Mouse (Mus musculus) left cerebral cortex, adult 18-20 months (tissue): Measurements from ENCODE around the gene Jph4. TPM values are rescaled to one million over a fixed set of nuclear protein-coding genes. Genes with fewer than 3 reads are reported as not detected.

ENCODE experiments used
- DNase-seq, 2 experiments: peaks; one replicate each; pipeline ENCODE4 v3.0.0; 2021 to 2022; ENCODE audit warnings: low spot score in 2 of 2, mixed read lengths in 1 of 2
- long read RNA-seq, 2 experiments: library from polyadenylated mRNA; stranded (forward); transcript quantifications; one replicate each; pipeline ENCODE4 v2.0.0; 2021
- total RNA-seq, 2 experiments: library from RNA; stranded (reverse); gene quantifications; 2 replicates each; pipeline ENCODE4 v1.2.3; 2021

Jph4 gene
- total RNA-seq: 100 to 1,000 TPM; 279 to 305 TPM
- long read RNA-seq, experiment 1, full-length matches to known transcripts: 116 of 226 reads
- long read RNA-seq, experiment 1, partial matches to known transcripts: 88 of 226 reads
- long read RNA-seq, experiment 1, other reads (novel, unspliced or antisense): 22 of 226 reads
- long read RNA-seq, experiment 2, full-length matches to known transcripts: 42 of 139 reads
- long read RNA-seq, experiment 2, partial matches to known transcripts: 73 of 139 reads
- long read RNA-seq, experiment 2, other reads (novel, unspliced or antisense): 24 of 139 reads

DNA sequence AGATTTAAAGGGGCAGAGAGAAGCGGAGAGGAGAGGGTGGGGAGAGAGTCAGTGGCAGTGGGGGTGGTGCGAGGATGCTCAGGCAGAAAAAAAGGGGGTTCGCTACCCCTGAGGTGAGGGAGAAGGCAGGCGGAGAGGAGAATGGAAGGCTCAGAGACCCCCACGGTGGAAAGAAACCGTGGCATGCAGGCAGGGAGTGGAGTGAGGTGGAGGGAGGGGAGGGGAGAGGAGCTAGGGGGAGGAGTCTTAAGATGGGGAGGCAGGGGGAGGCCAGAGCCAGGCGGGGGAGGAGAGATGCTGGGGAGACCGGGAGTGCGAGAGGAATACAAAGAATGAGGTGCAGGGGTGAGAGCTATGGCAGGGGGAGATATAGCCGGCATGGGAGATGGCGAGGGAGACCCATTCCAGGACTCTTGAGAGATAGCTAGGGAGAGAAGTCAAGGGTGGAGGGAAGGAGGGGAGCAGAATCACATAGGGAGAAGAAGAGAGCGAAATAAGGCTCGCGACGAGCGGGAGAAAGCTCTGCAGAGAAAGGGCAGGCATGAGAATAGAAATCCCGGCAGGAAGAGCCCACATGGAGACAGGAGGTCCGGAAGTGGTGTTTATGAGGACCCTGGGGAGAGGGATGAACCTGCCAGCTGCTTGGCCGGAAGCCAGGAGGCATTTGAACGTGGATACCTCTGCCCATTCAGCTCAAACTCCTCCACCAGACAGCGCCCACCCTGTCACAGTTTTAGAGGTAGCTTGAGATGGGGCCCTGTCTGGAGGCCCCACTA is at the start of gene Jph4:
Gene Jph4 (minus strand): TSS at position 511 of the 776 bp plus-strand sequence.
- DNase-seq: peak; percentile 68 to 77

DNA sequence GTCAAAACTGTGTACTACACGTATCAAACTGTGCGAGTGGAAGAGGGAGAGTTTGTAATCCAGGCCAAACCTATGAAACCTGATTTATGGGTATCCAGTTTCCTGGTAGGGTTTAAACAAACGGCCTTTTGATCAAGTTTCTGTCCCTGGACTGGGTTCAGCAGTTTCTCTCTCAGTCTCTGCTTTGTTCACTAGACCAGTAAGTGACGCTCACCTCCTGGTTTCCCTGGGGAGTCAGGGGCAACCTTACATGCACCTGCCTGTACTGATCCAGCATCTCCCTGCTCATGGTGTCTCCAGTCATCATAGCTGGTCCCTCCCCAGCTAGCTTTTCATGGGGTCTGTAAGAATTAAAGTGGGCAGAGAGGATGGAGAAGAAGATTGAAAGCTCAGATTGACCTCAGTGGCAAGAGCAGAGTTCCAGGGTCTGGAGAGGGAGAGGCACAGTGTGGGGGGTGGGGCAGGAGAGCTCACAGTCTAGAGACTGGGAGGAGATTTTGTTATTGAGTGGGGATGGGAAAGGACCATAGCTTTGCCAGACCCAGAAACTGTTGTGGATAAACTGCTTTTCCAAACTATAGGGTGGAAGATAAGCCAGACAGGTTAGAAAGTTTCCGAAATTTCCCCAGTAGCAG is 47.6 kb upstream of the Jph4 start:
- no peak for DNase-seq

DNA sequence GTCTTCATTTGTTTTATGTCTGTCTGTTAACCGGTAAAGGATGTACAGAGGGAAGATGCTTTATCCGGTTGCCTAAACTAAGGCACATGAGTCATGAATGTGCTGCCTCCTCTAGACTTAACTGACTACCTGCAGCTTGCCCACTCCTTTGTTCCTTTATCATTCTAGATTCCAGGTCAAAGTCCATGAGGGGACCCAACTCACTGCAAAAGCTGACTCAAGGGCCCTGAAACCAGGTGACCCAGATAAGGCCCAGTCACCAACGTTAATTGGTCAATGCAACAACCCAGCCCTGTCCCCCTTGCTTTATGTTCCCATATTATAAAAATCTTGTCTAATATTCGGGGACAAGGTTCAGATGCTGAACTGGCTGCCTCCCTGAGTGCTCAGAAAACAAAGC is 45.4 kb upstream of the Jph4 start:
- DNase-seq: no peak

DNA sequence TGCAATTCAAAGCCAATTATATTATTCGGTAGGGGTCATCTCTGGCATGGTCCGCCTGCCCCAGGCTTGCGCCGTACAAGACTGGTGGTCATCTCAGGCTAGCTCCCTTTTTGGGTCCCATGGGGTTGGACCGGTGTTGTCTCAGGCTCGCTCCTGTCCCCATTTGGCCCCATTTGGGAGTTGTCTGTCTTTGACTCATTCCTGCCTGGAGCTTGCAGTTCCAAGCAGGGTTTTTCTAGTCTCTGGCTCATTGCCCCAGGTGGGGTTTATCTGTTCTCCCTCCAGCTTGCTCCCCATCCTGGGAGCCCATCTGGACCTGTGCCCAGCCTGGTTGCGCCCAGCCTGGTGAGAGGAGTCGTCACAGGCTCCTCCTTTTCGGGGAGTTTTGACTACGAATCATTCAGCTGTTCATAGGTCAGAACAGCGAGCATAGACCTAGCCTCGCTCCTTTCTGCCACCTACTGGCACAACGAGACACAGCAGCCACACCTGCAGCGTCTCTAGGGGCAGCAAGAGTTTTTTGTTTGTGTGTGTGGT is 44.4 kb upstream of the Jph4 start:
- peak; percentile 80 for DNase-seq

DNA sequence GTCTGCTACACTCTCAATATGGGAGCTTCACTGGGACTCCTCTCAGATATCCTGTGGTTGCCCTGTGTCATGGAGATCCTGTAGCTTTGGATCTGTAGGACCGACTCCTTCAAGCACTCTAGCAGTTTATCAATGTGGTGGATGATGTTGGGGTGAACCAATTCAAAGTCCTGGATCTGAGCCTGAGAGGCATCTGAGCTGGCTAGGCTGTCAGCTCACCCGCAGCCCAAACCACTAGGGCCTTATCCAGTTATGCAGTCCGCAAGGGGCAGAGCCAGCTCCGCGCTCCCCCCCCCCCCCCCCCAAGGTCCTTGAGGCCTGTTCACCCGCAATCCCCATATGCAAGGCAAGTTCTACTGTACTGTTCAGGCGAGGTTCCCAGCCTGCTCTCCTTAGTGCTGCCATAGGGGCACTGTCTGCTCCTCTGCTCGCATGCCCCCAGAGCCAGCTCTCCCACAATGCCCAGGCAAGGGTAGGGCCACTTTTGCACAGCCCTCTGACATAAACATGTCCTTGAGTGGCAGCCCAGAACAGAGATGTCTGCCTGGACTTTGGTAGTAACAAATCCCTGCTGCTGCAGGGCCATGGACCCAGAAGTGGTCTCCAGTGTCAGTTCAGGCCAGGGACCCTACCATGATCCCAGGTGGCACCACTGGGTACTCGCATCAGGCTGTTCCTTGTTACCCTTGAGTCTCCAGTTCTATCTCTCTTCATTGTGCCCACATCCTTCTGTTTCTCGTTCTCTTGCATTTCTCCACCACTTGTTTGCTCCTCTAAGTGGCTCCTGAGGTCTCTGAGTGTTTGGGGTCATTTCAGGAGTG is 43.7 kb upstream of the Jph4 start:
- DNase-seq: no peak

DNA sequence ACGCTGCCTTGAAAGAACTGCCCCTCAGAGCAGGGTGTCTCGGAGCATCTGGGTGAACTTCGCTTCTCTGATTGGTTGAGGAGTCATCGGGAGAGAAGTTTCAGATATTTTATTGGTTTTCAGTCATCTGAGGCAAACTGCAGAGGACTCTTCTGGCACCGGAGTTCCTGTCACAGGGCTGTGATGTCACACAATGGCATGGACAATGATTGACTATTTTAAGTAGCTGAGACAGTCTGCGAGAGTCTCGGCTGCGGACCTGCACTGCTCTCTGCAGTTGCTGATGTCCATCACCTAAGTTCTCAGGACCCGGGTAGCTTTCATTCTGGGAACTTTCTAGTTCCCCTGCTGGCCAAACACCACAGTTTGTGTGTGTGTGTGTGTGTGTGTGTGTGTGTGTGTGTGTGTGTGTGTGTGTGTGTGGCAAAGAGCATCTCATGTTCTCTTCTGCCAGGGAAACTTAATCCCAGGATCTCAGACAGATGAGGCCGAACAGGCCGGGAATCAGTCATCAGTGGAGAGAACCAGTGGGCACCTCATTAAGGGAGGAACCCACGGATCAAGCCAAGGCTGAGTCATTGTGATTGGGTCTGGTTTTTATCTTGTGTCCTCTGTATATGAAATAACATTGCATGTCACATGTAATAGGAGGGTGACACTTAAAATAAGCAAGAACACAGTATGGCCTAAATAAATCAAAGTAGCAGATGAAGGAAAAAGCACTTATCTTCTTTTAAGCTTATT is 40.8 kb upstream of the Jph4 start:
- no peak for DNase-seq

DNA sequence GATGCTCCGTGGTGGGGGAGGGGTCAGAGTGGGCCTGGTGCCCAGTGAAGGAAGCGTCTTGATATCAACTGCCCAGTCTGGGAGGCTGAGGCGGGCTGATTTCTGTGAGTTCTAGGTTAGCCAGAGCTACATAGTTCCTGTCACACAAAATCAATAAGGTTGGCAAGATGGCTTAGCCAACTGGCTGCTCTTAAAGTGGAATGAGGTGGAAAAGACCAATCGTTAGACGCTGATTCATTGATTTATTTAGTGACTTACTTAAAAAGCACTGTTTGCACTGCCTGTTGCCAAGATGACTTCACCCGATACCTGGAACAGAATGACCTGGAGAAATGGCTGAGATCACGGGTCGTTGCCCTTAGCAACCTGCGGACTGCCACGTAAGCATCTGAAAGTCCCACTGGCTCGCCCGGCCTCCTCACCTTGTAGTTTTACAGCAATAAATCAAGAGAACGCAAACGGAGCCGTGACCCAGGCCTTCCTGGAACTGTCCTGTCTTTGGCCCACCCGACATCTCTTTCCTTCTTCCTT is 36.3 kb upstream of the Jph4 start:
- DNase-seq: no peak

DNA sequence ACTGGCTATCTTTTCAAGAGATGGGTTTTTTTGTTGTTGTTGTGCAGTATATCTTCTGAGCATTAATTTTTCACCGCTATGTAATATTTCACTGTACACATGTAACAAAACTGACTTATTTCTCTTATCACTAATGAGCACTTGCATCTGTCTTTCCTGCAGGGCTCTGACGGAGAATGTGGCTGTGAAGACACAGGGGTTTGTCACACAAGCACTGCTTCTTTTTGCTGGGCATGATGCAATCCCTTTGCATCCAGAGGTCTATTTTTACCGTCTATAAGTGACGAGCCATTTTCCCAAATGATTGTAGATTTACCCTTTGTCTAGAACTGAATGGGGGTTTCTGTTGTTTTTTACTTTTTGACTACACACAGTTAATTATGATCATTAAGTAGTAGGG is 35.4 kb upstream of the Jph4 start:
- DNase-seq: no peak

DNA sequence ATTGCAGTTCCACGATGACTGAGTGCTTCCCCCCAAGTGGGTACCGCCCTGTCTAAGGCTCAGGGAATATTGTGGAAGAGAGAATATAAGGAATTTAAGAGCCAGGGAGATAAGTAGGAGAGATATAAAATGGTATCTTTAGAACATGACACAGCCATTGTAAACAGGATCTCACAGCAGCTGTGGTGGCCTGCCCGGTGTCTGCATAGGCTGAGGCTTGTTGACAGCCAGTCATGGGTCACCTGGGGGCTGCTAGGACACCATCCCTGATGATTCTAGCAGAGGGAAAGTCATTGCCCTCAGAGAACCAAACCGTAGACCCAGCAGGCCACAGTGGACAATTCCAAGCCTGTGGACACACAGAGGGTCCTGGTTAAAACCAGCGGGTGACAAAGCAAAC is 34.2 kb upstream of the Jph4 start:
- no peak for DNase-seq

DNA sequence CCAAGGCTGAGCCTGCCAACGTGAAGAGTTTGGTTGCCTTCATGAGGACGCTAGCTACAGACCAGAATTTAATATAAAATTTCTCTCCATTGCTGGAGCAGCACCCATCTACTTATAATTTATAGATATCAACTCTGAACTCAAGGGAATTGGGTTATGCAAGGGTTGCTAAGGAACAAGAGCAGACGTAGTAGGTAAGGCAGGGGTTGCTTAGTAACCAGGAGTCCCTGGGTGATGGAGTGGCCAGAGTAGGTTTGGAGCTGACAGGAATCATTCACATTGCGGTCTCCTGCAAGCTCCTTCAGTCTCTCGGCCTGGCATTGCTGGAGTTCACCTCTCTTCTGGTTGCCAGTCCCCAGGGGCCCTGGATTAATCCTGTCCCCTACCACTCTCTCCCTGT is 32.3 kb upstream of the Jph4 start:
- no peak for DNase-seq

DNA sequence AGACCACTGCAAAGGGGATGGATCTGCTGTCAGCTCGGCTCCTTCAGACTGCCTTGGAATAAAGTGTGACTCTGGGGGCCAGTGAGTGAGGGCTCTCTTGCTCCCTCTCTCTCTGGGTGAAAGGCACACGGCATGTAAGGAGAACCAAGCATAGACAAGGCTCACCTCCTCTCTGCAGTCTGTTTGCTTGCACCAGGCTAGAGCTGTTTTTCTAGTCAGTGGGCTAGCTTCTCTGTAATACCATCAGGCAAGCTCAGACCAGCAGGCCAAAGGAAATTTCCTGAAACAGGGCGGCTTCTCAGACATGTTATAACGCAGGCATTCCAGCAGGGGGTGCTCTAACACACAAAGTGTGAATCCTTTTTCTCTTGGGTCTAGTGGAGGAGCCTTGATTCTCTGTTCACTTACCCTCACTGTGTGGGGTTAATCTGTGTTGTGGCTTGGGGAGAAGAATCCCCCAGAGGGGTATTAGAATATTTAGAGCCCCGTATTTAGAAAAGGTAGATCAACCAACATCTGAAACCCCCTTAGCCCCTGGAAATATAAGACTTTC is 31.7 kb upstream of the Jph4 start:
- DNase-seq: peak; percentile 77 to 81

DNA sequence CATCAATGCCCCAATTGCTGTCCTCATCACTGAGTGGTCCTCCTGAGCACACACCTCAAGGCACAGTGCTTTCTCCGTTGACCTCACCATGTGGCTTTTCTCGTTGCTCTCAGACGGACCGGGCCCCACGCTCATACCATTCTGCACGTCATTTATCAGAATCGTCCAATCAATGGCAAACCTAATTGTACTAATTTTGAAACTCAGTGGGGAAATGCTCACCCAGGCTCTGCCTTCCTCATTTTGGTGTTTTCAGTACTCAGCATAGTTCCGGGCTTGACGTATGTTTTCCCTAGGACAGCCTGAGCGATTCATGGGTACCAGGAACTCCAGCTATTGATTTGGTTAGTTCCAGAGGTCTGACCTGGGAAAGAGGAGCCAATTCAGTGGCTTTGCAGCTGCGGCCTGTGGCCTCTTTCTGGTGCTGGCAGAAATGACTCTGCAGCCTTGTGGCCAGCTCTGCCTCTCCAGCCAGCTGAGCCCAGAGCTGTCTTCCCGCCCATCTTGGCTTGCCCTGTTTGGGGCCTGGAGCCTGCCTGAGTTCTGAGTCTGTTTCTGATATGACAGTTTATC is 30.2 kb upstream of the Jph4 start:
- DNase-seq: no peak

DNA sequence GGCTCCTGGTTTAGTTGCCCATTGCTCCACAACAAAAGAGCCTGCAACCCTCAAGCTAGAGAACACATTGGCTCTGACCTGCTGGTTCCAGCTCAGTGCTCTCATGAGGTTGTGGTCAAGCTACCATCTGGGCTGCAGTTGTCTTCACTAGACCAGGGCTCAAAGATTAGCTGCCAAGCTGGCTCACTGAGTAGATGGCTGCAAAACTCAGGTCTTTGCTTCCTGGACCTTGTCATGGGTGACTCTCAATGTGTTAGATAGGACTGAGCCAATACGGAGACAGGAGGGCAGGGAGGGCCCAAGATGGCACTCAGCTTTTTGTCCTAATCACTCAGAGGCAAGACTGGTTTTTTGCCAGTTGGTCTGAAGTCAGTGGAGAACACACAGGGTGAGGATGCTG is 29.6 kb upstream of the Jph4 start:
- DNase-seq: no peak

DNA sequence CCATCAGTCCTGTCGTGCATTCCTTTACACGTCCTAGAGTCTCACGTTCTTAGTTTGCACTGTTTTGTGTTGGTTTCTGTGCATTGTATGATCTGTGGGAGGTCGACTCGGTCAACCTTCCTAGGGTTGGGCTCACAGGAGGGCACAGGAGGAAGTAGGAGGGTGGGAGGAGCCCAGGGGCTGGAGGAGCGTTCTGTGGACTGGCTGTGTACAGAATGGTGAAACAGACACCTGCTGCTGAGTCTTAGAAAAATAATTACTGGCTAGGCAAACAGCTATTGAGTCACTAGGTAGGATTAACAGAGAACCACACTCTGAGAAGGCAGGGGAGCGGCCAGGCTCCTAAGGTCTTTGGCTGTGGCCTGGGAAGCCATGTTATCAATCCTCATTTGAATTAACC is 22.6 kb upstream of the Jph4 start:
- no peak for DNase-seq

DNA sequence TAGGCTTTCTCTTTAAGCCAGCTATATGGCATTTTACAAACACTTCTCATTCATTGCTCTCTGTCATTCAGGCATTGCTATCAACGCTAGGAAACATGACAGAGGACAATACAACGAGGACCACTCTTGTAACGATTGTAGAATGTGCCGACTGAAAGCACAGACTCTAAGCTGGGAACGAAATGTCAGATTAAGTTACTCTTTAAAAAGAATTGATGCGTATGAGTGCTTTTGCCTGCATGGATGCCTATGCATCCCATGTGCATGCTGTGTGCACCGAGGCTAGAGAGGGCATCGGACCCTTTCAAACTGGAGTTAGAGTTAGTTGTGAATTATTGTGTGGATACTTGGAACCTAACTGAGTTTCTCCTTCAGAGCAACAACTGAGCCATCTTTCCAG is 18.9 kb upstream of the Jph4 start:
- DNase-seq: no peak

DNA sequence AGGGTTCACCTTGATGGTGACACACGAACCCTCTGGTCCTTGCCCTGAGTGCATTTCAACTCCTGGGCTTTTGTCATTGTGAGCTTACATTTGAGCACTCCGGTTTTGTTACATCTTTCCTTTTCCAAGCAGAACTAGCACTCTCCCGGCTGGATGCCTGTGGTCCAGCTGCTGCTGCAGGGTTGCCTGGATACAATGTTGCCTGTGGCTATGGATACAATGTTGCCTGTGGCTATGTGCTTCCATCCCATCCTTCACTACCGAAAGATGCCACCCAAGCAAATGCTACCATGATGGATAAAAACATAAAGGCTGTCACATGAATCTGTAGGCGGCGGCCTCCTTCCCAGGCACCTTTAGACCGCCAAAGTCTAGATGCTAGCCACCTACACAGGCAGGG is 9.8 kb upstream of the Jph4 start:
- peak in 1 of 2 experiments; percentile 45 for DNase-seq

DNA sequence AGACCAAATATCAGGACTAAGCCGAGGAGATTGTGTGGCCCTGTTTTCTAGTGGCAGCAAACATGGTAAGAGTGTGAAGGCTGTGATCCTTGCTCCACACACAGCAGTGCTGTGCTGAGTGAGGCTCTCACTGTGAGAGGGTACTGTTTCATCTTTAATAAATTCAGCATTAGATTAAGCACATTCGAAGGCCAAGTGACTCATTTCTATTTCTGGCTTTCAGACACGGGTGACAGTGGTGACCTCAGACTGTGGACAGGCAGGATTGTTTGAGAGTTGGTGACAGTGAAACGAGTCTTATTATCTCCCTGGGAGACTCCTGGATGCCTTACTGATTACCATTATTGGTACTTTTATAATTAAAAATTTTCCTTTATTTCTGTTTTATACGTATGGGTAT is 9.0 kb upstream of the Jph4 start:
- DNase-seq: no peak

DNA sequence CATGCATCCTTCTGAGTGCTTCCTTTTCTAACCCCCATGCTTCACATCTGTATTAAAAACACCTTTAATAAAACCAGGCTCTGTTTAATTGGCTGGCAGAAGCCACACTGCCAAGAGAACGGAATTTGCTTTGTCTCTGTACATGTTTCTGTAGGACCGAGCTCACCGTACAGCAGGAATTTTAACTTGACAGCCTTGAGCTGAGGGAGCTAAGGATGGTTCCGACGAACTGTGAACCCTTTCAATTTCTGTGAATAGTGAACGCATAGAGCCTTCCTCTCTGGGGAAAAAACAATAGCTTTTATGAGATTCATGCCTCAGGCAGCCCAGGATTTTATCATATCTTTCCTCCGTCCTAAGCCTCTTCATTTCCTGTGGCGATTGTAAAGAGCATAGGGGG is 5.6 kb upstream of the Jph4 start:
- no peak for DNase-seq

DNA sequence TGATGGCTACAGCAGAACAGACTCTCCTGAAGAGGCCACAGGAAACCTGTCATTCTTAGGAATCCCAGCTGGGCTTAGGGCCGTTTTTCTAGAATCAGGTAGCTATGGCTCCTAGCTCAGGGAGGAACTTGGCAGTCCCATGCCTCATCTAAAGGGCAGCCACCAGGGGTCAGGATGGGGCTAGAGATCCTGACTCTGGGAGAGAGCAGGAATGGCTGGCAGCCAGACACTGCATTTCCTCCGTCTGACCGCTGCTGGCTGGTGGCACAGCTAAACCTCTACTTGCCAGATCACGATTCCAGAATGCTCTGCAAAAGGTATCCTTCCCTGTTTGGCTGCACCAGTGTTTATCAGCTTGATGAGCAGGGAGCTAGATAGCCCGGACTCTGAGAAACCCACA is 5.2 kb upstream of the Jph4 start:
- peak in 1 of 2 experiments; percentile 60 for DNase-seq
